Mouse (Mus musculus) limb, embryonic 11.5 days (tissue): ENCODE measurements around the gene Gm45716. TPM values are rescaled to one million over a fixed set of nuclear protein-coding genes. Genes with fewer than 3 reads are reported as not detected.

Experiments used
- ATAC-seq: fragments of 200-750 bp; cut with Nextera tagmentation; 2 replicates; pipeline ENCODE4 v1.8.0; 2017; ENCODE audit warnings: low read depth; ENCODE audit not compliant: insufficient number of reproducible peaks, low FRiP score, low TSS enrichment
- DNase-seq: peaks from one replicate; pipeline ENCODE4 v3.0.0-alpha.2; 2015; ENCODE audit warnings: low spot score
- H3K27ac ChIP-seq: fragments of 300-500 bp; sonication (generic); replicated peaks from 2 replicates; pipeline ENCODE4 v1.5.1; 2014; ENCODE audit warnings: low read depth, mild to moderate bottlenecking, low read length
- H3K27me3 ChIP-seq: fragments of 300-500 bp; sonication (generic); 2 replicates; pipeline ENCODE4 v1.6.1; 2014; ENCODE audit warnings: mild to moderate bottlenecking, low read length, mixed read lengths; ENCODE audit not compliant: control insufficient read depth, insufficient read depth
- H3K36me3 ChIP-seq: fragments of 300-500 bp; sonication (generic); 2 replicates; pipeline ENCODE4 v1.6.1; 2014; ENCODE audit warnings: mild to moderate bottlenecking, low read length, moderate library complexity, mixed read lengths; ENCODE audit not compliant: control insufficient read depth, insufficient read depth
- H3K4me1 ChIP-seq: fragments of 300-500 bp; sonication (generic); 2 replicates; pipeline ENCODE4 v1.6.1; 2014; ENCODE audit warnings: low read length, mixed read lengths; ENCODE audit not compliant: control insufficient read depth, insufficient read depth
- H3K4me2 ChIP-seq: fragments of 300-500 bp; sonication (generic); 2 replicates; pipeline ENCODE4 v1.6.1; 2014; ENCODE audit warnings: low read depth, mild to moderate bottlenecking, moderate library complexity; ENCODE audit not compliant: severe bottlenecking
- H3K4me3 ChIP-seq: fragments of 300-500 bp; sonication (generic); 2 replicates; pipeline ENCODE4 v1.5.1; 2014; ENCODE audit warnings: low read depth, low read length
- H3K9ac ChIP-seq: fragments of 300-500 bp; sonication (generic); 2 replicates; pipeline ENCODE4 v1.6.1; 2014; ENCODE audit warnings: mild to moderate bottlenecking, low read length
- H3K9me3 ChIP-seq: fragments of 300-500 bp; sonication (generic); 2 replicates; pipeline ENCODE4 v1.6.1; 2016; ENCODE audit warnings: low read length; ENCODE audit not compliant: control insufficient read depth
- WGBS: fragments of 180-500 bp; shearing (Covaris S2); extraction: QIAGEN DNeasy Blood & Tissue Kit; methylation state at CpG from one replicate; pipeline ENCODE4 v1.1.7; 2014; 5-methylcytosine and 5-hydroxymethylcytosine counted together
- polyA plus RNA-seq: library from polyadenylated mRNA; unstranded; fragments of >200 nt; fragmentation: Nextera tagmentation; extraction: Ambion mirVana; gene quantifications from 2 replicates; pipeline ENCODE4 v1.2.1, GENCODE M21; 2014

Gene Gm45716
- 10.0 and 10.4 TPM in 2 replicates for polyA plus RNA-seq

DNA sequence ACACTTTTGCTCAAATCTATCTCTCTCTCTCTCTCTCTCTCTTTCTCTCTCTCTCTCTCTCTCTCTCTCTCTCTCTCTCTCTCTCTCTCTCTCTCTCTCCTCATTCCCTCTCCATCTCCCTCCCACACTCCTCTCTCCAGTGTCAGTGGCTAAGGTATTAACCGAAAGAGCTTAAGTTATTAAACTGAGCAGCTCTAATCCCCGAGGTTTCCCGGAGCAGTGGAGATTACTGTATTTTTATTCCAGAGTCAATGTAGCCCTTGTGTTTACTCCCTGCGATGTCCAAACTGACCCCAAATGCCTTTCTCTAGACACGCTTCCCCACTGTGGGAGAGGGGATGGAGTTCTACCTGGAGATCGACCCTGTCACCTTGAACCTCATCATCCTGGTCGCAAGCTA is at the start of gene Gm45716:
Gene Gm45716 (plus strand): TSS at position 243 of the 400 bp plus-strand sequence.
- Histone ChIP-seq H3K4me3 (no peak within 1 kb of the TSS), H3K9ac (no peak within 1 kb of the TSS), H3K4me2 (no peak within 1 kb of the TSS), H3K27me3 (no peaks in the 10 kb centered on the region), H3K9me3 (no peaks in the 10 kb centered on the region), H3K27ac (no peak within 1 kb of the TSS), H3K36me3 (no peaks in the 10 kb centered on the region), H3K4me1 (no peaks in the 10 kb centered on the region)
- WGBS, result 88% methylated on average over 7 of the region's 7 CpGs
- DNase-seq (no peak), ATAC-seq (no peak)

DNA sequence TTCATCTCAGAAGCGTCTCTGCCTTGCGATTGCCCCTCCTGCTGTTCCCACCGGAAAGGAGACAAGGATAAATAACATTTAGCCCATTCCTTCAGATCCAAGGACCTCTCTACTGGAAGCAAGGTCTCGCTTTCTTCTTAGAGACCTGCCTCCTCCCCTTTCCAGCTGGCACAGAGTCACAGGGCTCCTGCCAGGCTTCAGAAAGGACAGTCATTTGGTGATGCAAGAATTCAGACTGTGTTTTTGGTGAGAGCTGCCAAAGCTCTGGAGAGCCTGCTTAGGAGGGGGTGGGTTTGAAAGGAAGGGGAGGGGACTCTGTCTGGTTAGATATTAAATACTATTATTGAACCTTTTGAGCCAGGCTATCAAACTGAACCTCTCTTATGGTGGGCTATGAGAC is 45.1 kb upstream of the Gm45716 start:
- Histone ChIP-seq H3K4me1 (no peaks in the 10 kb centered on the region; the same call in 1 of the 2 replicates), H3K27ac (no peak overlapping the region), H3K36me3 (no peaks in the 10 kb centered on the region), H3K27me3 (no peaks in the 10 kb centered on the region), H3K4me2 (no peak overlapping the region), H3K4me3 (no peak overlapping the region), H3K9ac (no peak overlapping the region), H3K9me3 (no peaks in the 10 kb centered on the region)
- DNase-seq (no peak), ATAC-seq (no peak)
- 57% methylated on average over 4 of the region's 4 CpGs for WGBS

DNA sequence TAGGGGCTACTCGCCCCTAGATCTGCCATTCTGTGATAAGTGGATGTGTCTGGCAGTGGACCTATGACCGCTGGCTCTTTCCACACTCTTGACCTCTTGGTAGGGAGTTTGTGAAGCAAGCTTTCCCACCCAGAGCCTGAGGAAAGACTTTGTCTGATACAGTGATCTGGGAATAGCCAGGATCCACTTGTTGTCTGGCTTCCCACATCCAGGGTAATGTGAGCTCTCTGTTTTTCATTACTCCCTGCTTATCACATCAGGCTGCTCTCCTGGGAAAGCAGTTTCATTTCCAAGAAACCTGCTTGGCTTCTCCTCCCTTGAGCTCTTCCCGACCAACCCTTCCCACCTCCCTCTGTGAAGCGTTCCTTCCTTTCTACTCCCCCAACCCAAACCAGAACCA is 44.5 kb upstream of the Gm45716 start:
- Histone ChIP-seq H3K27ac (no peak overlapping the region), H3K4me1 (no peaks in the 10 kb centered on the region; the same call in 1 of the 2 replicates), H3K36me3 (no peaks in the 10 kb centered on the region), H3K4me3 (no peak overlapping the region), H3K4me2 (no peak overlapping the region), H3K27me3 (no peaks in the 10 kb centered on the region), H3K9me3 (no peaks in the 10 kb centered on the region), H3K9ac (no peak overlapping the region)
- no peak for ATAC-seq
- 58% methylated on average over 4 of the region's 4 CpGs for WGBS
- no peak for DNase-seq

GRCm38 (mm10) chr11:90146086-90146860 is 41.2 kb upstream of the Gm45716 start:
- DNase-seq, result no peak
- Histone ChIP-seq H3K9ac (no peak overlapping the region), H3K36me3 (no peaks in the 10 kb centered on the region)

GRCm38 (mm10) chr11:90155066-90155465 is 32.4 kb upstream of the Gm45716 start:
- H3K4me1 ChIP-seq, result no peaks in the 10 kb centered on the region
- no peak overlapping the region for H3K9ac ChIP-seq
- H3K4me3 ChIP-seq, result no peak overlapping the region
- ATAC-seq, result no peak
- H3K4me2 ChIP-seq, result no peak overlapping the region
- no peaks in the 10 kb centered on the region for H3K36me3 ChIP-seq
- no peaks in the 10 kb centered on the region for H3K27me3 ChIP-seq
- no peak overlapping the region for H3K27ac ChIP-seq
- H3K9me3 ChIP-seq, result no peaks in the 10 kb centered on the region
- 32% methylated on average over 5 of the region's 5 CpGs for WGBS
- DNase-seq, result no peak

More at GRCm38 (mm10) chr11:90146086-90146860, 41.2 kb upstream of the Gm45716 start:
- H3K4me1 ChIP-seq, result no peaks in the 10 kb centered on the region; the same call in 1 of the 2 replicates
- WGBS, result 93% methylated on average over 17 of the region's 17 CpGs
- H3K4me2 ChIP-seq, result no peak overlapping the region
- no peaks in the 10 kb centered on the region for H3K27me3 ChIP-seq
- no peaks in the 10 kb centered on the region for H3K9me3 ChIP-seq
- H3K4me3 ChIP-seq, result no peak overlapping the region
- no peak overlapping the region for H3K27ac ChIP-seq
- no peak for ATAC-seq

DNA sequence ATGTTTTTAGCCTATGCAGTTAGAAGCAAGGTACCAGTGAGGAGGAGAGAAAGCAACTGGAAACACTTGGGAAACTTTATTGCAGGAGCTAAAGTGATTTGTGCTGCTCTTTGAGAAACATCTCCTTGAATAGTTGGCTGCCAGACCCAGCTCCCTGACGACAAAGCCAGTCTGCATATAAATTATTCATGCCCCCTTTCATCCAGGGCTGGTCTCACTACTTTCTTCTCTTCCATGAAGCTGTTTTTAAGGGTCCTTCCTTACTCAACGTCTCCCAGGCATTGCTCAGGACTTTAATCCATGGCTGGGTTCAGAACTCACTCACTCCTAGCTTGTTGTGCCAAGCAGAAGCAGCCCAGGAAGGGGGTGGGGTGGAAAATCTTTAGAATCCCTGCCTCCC is 32.0 kb upstream of the Gm45716 start:
- Histone ChIP-seq H3K4me2 (no peak overlapping the region), H3K9me3 (no peaks in the 10 kb centered on the region), H3K4me1 (no peaks in the 10 kb centered on the region), H3K4me3 (no peak overlapping the region), H3K9ac (no peak overlapping the region), H3K36me3 (no peaks in the 10 kb centered on the region), H3K27ac (no peak overlapping the region), H3K27me3 (no peaks in the 10 kb centered on the region)
- ATAC-seq, result no peak
- DNase-seq, result no peak
- WGBS, result 5% methylated on average over 2 of the region's 2 CpGs

DNA sequence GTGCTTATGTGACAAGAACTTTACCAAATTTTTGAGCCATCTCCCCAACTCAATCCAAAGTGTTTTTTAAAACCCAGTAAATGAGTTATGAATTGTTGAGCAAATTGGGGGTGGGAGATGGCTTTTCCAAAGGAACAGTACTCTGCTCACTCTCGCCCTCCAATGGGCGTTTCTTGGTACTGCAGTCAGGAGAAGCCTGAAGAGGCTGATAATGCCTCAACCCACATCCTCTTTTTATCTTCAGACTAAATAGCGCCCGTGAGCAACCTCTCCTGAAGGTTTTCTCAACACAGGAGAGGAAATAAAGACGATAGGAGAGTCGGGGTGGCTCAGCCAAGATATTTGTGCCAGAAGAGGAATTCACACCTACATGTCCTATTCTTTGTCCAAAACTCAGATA is 19.7 kb upstream of the Gm45716 start:
- DNase-seq (peak; percentile 59), ATAC-seq (no peak)
- Histone ChIP-seq H3K9me3 (no peaks in the 10 kb centered on the region), H3K27me3 (no peaks in the 10 kb centered on the region), H3K27ac (no peak overlapping the region), H3K36me3 (no peaks in the 10 kb centered on the region), H3K4me1 (no peaks in the 10 kb centered on the region), H3K4me2 (no peak overlapping the region), H3K9ac (no peak overlapping the region), H3K4me3 (no peak overlapping the region)
- 29% methylated on average over 6 of the region's 6 CpGs for WGBS

DNA sequence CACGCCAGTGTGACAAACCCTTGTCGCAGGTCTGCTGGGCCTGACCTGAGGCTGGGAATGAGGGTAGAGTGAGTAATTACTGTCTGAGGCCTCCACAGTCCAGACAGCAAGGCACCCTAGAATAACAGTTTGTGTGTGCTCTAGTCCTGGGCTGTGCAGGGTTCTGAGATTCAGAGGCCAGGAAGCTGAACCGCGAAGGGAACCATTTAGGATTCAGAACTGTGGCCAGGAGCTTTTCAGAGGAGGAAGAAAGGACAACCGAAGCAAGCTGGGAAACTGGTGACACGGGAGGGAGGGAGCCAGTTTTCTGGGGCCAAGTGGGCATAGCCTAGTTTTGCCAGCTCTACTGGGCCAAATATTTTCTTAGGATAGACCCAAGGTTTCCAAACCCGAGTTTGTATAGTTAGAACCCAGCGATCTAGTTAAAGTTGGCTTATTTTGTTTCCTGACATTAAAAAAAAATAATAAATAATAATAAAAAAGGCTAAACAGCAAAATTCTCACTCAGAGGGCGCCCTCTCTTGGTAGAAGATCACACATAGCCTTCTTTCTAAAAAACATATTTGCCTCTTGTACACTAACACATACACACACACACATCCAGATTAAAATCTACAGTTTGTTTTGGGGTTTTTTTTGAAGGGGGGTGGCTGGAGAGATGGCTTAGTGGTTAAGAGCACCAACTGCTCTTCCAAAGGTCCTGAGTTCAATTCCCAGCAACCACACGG is 19.0 kb upstream of the Gm45716 start:
- no peaks in the 10 kb centered on the region for H3K9me3 ChIP-seq
- H3K4me3 ChIP-seq, result no peak overlapping the region
- H3K36me3 ChIP-seq, result no peaks in the 10 kb centered on the region
- H3K27ac ChIP-seq, result no peak overlapping the region
- no peaks in the 10 kb centered on the region for H3K27me3 ChIP-seq
- no peak overlapping the region for H3K9ac ChIP-seq
- DNase-seq (no peak), ATAC-seq (no peak)
- H3K4me1 ChIP-seq, result no peaks in the 10 kb centered on the region
- WGBS, result 84% methylated on average over 10 of the region's 10 CpGs
- H3K4me2 ChIP-seq, result no peak overlapping the region
